Mouse (Mus musculus) stomach, embryonic 16.5 days (tissue): Measurements from ENCODE around the gene Kng1. TPM values are rescaled to one million over a fixed set of nuclear protein-coding genes. Genes with fewer than 3 reads are reported as not detected.

ENCODE experiments used
- ATAC-seq: fragments of 200-750 bp; cut with Nextera tagmentation; 2 replicates; pipeline ENCODE4 v1.8.0; 2017; ENCODE audit warnings: moderate number of reproducible peaks, moderate TSS enrichment; ENCODE audit not compliant: insufficient read depth, low FRiP score
- H3K27ac ChIP-seq: fragments of 300-500 bp; sonication (generic); 2 replicates; pipeline ENCODE4 v1.5.1; 2014; ENCODE audit warnings: low read length
- H3K27me3 ChIP-seq: fragments of 300-500 bp; sonication (generic); 2 replicates; pipeline ENCODE4 v1.6.1; 2014; ENCODE audit warnings: low read length, control low read depth, mixed read lengths; ENCODE audit not compliant: control insufficient read depth, insufficient read depth
- H3K36me3 ChIP-seq: fragments of 300-500 bp; sonication (generic); 2 replicates; pipeline ENCODE4 v1.6.1; 2014; ENCODE audit warnings: low read length; ENCODE audit not compliant: control insufficient read depth, insufficient read depth
- H3K4me1 ChIP-seq: fragments of 300-500 bp; sonication (generic); 2 replicates; pipeline ENCODE4 v1.6.1; 2014; ENCODE audit warnings: low read length, control low read depth, mixed read lengths; ENCODE audit not compliant: control insufficient read depth, insufficient read depth
- H3K4me2 ChIP-seq: fragments of 300-500 bp; sonication (generic); 2 replicates; pipeline ENCODE4 v1.6.1; 2014; ENCODE audit warnings: low read depth, low read length, mixed read lengths
- H3K4me3 ChIP-seq: fragments of 300-500 bp; sonication (generic); replicated peaks from 2 replicates; pipeline ENCODE4 v1.5.1; 2014; ENCODE audit warnings: mild to moderate bottlenecking, low read length
- H3K9ac ChIP-seq: fragments of 300-500 bp; sonication (generic); 2 replicates; pipeline ENCODE4 v1.6.1; 2014; ENCODE audit warnings: low read length
- H3K9me3 ChIP-seq: fragments of 300-500 bp; sonication (generic); replicated peaks from 2 replicates; pipeline ENCODE4 v1.6.1; 2016; ENCODE audit warnings: low read length, control low read depth; ENCODE audit not compliant: control insufficient read depth
- WGBS: fragments of 180-500 bp; shearing (Covaris S2); extraction: QIAGEN DNeasy Blood & Tissue Kit; methylation state at CpG from one replicate; pipeline ENCODE4 v1.1.7; 2014; 5-methylcytosine and 5-hydroxymethylcytosine counted together
- polyA plus RNA-seq: library from polyadenylated mRNA; unstranded; fragments of >200 nt; fragmentation: Nextera tagmentation; extraction: Ambion mirVana; gene quantifications from 2 replicates; pipeline ENCODE4 v1.2.1, GENCODE M21; 2015

Kng1 gene
- polyA plus RNA-seq, 1 experiment from 2014 or later = 31.9 TPM

DNA sequence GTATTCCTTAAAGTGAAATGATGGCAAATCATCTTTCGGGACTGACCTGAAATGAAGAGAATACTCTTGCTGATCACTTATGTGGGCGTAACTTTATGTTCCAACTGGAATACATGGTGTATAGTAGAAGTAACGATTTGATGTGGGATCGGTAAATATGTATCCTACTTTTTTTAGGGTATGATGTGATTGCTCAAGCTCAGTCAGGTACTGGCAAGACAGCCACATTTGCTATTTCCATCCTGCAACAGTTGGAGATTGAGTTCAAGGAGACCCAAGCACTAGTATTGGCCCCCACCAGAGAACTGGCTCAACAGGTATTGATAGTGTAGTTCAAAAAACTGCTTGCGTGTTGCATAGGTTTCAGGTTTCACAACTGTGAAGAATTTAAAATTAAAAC, 51.3 kb downstream of the Kng1 start:
- under 1% methylated on average over 5 of the region's 5 CpGs for WGBS
- H3K4me2 ChIP-seq = peak overlapping the region; percentile 96
- H3K9ac ChIP-seq = peak overlapping the region; percentile 99
- no peaks in the 10 kb centered on the region for H3K27me3 ChIP-seq
- H3K9me3 ChIP-seq = no peaks in the 10 kb centered on the region
- H3K4me3 ChIP-seq = peak overlapping the region; percentile 90
- H3K27ac ChIP-seq = peak overlapping the region; percentile 99
- ATAC-seq = no peak
- H3K4me1 ChIP-seq = peaks cover 18% of the 10 kb centered on the region
- H3K36me3 ChIP-seq = peaks cover 41% of the 10 kb centered on the region

- peak overlapping the region; percentile 99 for H3K9ac ChIP-seq
- 36% methylated on average over 5 of the region's 5 CpGs for WGBS
- peaks cover 18% of the 10 kb centered on the region for H3K4me1 ChIP-seq
- no peaks in the 10 kb centered on the region for H3K27me3 ChIP-seq
- H3K4me2 ChIP-seq = peak overlapping the region; percentile 96
- no peaks in the 10 kb centered on the region for H3K9me3 ChIP-seq
- peak overlapping the region; percentile 90 for H3K4me3 ChIP-seq
- H3K27ac ChIP-seq = peak overlapping the region; percentile 99; the same call in 1 of the 2 replicates
- no peak for ATAC-seq
- peaks cover 45% of the 10 kb centered on the region for H3K36me3 ChIP-seq
These were observed 52.0 kb downstream of the Kng1 start for GRCm38 (mm10) chr16:23109350-23110280.

DNA sequence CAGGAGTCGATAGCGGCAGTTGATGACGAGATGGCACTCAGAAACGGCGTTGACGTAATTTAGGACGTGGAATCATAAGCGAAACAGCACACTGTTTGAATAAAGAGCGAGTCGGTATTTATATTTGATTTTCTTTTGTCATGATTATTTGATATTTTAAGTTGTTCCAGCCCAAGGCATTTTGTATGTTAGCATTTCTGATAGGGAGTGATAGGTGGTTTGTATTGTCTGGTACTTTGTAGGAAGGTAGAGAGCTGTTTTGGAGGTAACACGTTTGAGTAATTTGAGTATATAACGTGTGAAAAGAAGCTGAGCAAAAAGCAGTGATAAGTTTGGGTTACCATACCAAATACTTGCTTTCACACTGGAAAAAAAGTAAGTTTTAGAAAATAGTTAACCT, 54.7 kb downstream of the Kng1 start:
- Histone ChIP-seq H3K9me3 (no peaks in the 10 kb centered on the region), H3K4me3 (no peak overlapping the region), H3K4me2 (no peak overlapping the region; the same call in 1 of the 2 replicates), H3K4me1 (peaks cover 18% of the 10 kb centered on the region), H3K27ac (no peak overlapping the region), H3K27me3 (no peaks in the 10 kb centered on the region), H3K9ac (no peak overlapping the region), H3K36me3 (peaks cover 53% of the 10 kb centered on the region)
- 61% methylated on average over 12 of the region's 12 CpGs for WGBS
- ATAC-seq = no peak

DNA sequence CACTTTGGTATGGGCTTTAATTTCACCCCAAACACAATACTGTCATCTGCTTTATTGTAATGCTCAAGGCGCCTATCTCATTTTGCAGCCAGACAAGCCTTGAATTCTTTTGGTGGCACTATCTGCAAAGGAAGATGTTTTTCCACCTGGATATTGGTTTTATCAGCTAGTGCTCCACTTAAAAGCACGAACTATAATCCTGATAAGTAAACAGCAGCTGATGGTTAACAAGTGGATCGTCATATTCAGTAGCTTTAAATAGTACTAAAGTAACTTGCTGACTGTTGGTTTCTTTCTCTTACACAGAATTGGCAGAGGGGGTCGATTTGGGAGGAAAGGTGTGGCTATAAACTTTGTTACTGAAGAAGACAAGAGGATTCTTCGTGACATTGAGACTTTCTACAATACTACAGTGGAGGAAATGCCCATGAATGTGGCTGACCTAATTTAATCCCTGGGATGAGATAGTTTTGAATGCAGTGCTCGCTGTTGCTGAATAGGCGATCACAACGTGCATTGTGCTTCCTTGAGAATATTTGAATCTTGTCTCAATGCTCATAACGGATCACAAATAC, 55.3 kb downstream of the Kng1 start:
- Histone ChIP-seq H3K4me2 (no peak overlapping the region), H3K27ac (no peak overlapping the region), H3K9me3 (no peaks in the 10 kb centered on the region), H3K27me3 (no peaks in the 10 kb centered on the region), H3K4me1 (peaks cover 18% of the 10 kb centered on the region), H3K9ac (no peak overlapping the region), H3K36me3 (peaks cover 53% of the 10 kb centered on the region), H3K4me3 (no peak overlapping the region)
- ATAC-seq = no peak
- 42% methylated on average over 9 of the region's 9 CpGs for WGBS

- Histone ChIP-seq H3K27me3 (no peaks in the 10 kb centered on the region), H3K27ac (no peak overlapping the region), H3K4me1 (peaks cover 18% of the 10 kb centered on the region), H3K9me3 (no peaks in the 10 kb centered on the region), H3K36me3 (peaks cover 48% of the 10 kb centered on the region), H3K9ac (no peak overlapping the region), H3K4me3 (no peak overlapping the region), H3K4me2 (no peak overlapping the region)
- no peak for ATAC-seq
These were observed 56.2 kb downstream of the Kng1 start for GRCm38 (mm10) chr16:23113903-23114302.

DNA sequence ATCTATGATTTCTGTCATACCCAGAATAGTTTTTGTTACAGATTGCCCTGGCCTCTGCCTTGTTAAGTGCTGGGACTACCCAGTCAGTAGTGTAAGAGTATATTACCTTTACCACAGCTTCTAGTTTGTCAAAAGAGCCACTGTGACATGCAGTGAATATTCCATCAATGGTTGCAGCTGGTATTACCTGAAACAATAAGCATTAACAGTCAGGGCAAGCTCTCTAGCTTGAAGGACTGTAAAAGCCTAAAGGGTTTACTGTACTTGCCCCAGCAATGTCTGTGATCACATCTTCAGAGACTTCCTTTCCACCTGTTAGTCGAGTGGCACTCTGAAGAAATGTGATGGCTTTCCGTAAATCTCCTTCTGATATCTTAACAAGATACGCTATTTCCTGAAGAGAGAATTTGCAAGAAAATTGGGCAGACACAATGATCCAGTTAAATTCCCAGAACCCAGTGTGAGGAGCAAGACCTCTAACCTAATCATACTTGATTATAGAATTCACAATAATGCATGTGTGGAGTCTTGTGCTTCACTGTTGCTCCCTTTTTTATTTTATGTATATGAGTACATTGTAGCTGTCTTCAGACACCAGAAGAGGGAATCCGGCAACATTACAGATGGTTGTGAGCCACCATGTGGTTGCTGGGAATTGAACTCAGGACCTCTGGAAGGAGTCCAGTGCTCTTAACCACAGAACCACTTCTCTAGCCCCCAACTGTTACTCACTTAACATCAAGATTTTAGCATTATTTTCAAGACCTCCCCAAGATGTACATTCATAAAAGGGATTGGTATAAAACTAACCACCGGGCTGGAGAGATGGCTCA, 56.9 kb downstream of the Kng1 start:
- H3K4me1 ChIP-seq = peaks cover 13% of the 10 kb centered on the region
- no peak overlapping the region for H3K4me3 ChIP-seq
- no peak overlapping the region for H3K27ac ChIP-seq
- no peak overlapping the region for H3K9ac ChIP-seq
- H3K9me3 ChIP-seq = no peaks in the 10 kb centered on the region
- 61% methylated on average over 5 of the region's 5 CpGs for WGBS
- ATAC-seq = peak; percentile 44; the same call in 1 of the 2 replicates
- H3K36me3 ChIP-seq = peaks cover 45% of the 10 kb centered on the region
- no peaks in the 10 kb centered on the region for H3K27me3 ChIP-seq
- H3K4me2 ChIP-seq = no peak overlapping the region

DNA sequence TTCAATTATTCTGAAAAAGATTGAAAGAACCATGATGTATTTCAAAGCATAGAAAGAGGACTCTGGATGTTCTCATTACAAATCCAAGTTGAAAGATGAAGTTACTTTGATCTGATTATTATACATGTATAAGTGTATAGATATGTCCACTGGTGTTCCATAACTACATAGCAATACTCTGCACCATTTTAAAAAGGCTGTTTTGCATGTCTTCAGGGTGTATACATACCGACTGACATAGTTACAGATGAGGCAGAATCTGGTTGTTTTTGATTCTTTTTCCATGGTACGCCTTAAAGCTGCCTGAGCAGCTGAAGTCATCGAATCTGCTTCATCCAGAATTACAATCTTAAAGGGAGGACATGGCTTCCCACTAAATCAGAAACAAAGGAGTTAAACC, 57.8 kb downstream of the Kng1 start:
- Histone ChIP-seq H3K27ac (no peak overlapping the region), H3K36me3 (peaks cover 37% of the 10 kb centered on the region), H3K9ac (no peak overlapping the region), H3K4me1 (peaks cover 9% of the 10 kb centered on the region), H3K27me3 (no peaks in the 10 kb centered on the region), H3K4me3 (no peak overlapping the region), H3K4me2 (no peak overlapping the region), H3K9me3 (no peaks in the 10 kb centered on the region)
- 77% methylated on average over 3 of the region's 3 CpGs for WGBS
- no peak for ATAC-seq

DNA sequence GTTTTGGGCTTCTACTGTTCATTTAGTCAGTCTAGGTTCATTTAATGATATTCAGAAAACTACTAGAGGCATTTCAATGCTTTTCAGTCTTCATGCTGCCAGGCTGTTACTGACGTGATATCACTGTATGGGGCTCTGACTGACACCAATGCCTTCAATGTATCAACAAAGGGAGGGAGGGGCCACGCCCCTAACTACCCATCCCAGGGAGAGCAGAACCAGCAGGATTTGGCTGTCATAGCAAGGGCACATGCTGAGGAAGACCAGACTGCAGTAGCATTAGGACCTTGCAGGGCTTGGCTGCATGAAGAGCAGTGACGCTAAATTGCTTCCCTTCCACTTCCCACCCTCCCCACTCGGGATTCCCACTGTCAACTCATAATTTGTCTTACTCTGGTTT, 59.5 kb downstream of the Kng1 start:
- Histone ChIP-seq H3K4me1 (no peaks in the 10 kb centered on the region; the same call in 1 of the 2 replicates), H3K9me3 (no peaks in the 10 kb centered on the region), H3K36me3 (peaks cover 28% of the 10 kb centered on the region), H3K27me3 (no peaks in the 10 kb centered on the region), H3K4me2 (no peak overlapping the region), H3K9ac (no peak overlapping the region), H3K4me3 (no peak overlapping the region), H3K27ac (no peak overlapping the region)
- 43% methylated on average over 4 of the region's 4 CpGs for WGBS
- ATAC-seq = no peak
